Mouse (Mus musculus) lung, embryonic 15.5 days (tissue): ENCODE data around the gene Lman2. TPM values are rescaled to one million over a fixed set of nuclear protein-coding genes. Genes with fewer than 3 reads are reported as not detected.

Experiments
- ATAC-seq: fragments of 200-750 bp; cut with Nextera tagmentation; 2 replicates; pipeline ENCODE4 v1.8.0; 2017; ENCODE audit warnings: moderate number of reproducible peaks, borderline replicate concordance; ENCODE audit not compliant: low FRiP score, low TSS enrichment; ENCODE audit errors: extremely low read depth
- H3K27ac ChIP-seq: fragments of 300-500 bp; sonication (generic); 2 replicates; pipeline ENCODE4 v1.5.1; 2015; ENCODE audit warnings: moderate library complexity, mild to moderate bottlenecking, inconsistent platforms
- H3K27me3 ChIP-seq: fragments of 300-500 bp; sonication (generic); 2 replicates; pipeline ENCODE4 v1.6.1; 2015; ENCODE audit warnings: inconsistent platforms
- H3K36me3 ChIP-seq: fragments of 300-500 bp; sonication (generic); 2 replicates; pipeline ENCODE4 v1.6.1; 2015; ENCODE audit warnings: inconsistent platforms
- H3K4me1 ChIP-seq: fragments of 300-500 bp; sonication (generic); 2 replicates; pipeline ENCODE4 v1.6.1; 2015; ENCODE audit warnings: inconsistent platforms
- H3K4me2 ChIP-seq: fragments of 300-500 bp; sonication (generic); 2 replicates; pipeline ENCODE4 v1.6.1; 2015; ENCODE audit warnings: inconsistent platforms, mild to moderate bottlenecking, moderate library complexity
- H3K4me3 ChIP-seq: fragments of 300-500 bp; sonication (generic); 2 replicates; pipeline ENCODE4 v1.5.1; 2015; ENCODE audit warnings: mild to moderate bottlenecking, inconsistent platforms
- H3K9ac ChIP-seq: fragments of 300-500 bp; sonication (generic); 2 replicates; pipeline ENCODE4 v1.6.1; 2015; ENCODE audit warnings: inconsistent platforms
- H3K9me3 ChIP-seq: fragments of 300-500 bp; sonication (generic); 2 replicates; pipeline ENCODE4 v1.6.1; 2016; ENCODE audit warnings: inconsistent platforms
- WGBS: fragments of 180-500 bp; shearing (Covaris S2); methylation state at CpG from one replicate; pipeline ENCODE4 v1.1.7; 2015; 5-methylcytosine and 5-hydroxymethylcytosine counted together
- polyA plus RNA-seq: library from polyadenylated mRNA; unstranded; fragments of >200 nt; fragmentation: Nextera tagmentation; extraction: Ambion mirVana; gene quantifications from 2 replicates; pipeline ENCODE4 v1.2.1, GENCODE M21; 2015

Lman2 gene
- polyA plus RNA-seq, 1 experiment from 2014 or later, result 112 TPM

DNA sequence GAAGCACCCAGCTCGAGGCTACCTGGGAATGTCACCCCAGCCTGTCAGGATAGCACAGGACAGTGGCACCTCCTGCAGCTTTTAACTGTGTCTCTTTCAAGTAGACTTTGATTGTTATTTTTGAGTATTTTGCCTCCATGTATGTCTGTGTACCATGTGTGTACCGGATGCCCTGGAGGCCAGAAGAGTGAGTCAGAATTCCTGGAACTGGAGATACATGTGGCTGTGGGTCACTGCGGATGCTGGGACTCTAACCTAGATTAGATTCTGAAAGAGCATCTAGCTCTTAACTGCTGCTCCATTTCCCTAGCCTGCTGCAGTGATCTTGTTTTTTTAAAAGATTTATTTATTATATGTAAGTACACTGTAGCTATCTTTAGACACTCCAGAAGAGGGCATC, 30.3 kb downstream of the Lman2 start:
- no peaks in the 10 kb centered on the region for H3K27me3 ChIP-seq
- no peak overlapping the region for H3K4me3 ChIP-seq
- H3K4me1 ChIP-seq, result peaks cover 33% of the 10 kb centered on the region
- WGBS, result 81% methylated on average over 3 of the region's 3 CpGs
- H3K4me2 ChIP-seq, result no peak overlapping the region
- no peaks in the 10 kb centered on the region for H3K36me3 ChIP-seq
- no peak for ATAC-seq
- H3K27ac ChIP-seq, result no peak overlapping the region
- H3K9me3 ChIP-seq, result no peaks in the 10 kb centered on the region
- H3K9ac ChIP-seq, result no peak overlapping the region

DNA sequence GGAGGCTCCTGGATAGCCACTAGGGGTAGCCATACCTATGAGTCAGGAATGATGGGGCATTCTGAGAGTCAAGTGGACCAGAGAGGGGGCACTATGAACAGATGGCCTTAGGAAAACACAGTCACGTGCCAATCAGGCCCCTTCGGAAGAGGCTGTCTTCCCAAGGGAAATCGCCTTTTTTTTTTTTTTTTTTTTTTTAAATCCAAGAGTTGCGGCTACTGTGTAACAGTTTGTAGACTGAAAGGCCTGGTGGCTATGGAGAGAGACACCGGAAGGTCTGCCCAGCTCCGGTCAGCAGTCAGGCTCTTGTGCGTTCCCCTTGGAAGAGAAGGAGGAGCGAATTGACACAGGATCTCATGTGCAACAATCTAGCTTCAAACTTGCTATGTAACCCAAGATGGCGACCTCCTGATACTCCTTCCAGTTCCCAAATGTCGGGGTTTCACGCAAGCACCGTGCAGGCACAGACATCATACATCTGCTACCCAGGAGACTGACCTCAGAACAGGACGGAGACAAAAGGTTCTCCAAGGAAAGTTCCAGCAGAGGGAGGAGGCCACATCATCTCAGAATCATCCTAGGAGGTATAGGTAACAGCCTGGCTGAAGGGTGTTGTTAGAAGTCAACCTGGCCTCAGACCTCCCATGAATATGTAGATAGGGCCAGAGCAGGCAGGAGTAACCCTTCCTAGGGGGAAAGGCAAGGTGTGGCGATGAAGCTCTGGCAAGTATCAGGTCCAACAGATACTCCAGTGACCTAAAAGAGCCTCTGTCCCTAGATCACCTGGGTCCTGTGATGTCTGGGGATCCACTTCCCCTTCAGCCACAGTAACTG, 31.8 kb downstream of the Lman2 start:
- Histone ChIP-seq H3K4me2 (peak overlapping the region; percentile 91), H3K27ac (peak overlapping the region; percentile 98), H3K9ac (peak overlapping the region; percentile 78; the same call in 1 of the 2 replicates), H3K36me3 (peaks cover 7% of the 10 kb centered on the region), H3K4me1 (peaks cover 36% of the 10 kb centered on the region), H3K4me3 (peak overlapping the region; percentile 78), H3K9me3 (no peaks in the 10 kb centered on the region), H3K27me3 (no peaks in the 10 kb centered on the region)
- 46% methylated on average over 14 of the region's 14 CpGs for WGBS
- ATAC-seq, result no peak; the same call in 1 of the 2 replicates

DNA sequence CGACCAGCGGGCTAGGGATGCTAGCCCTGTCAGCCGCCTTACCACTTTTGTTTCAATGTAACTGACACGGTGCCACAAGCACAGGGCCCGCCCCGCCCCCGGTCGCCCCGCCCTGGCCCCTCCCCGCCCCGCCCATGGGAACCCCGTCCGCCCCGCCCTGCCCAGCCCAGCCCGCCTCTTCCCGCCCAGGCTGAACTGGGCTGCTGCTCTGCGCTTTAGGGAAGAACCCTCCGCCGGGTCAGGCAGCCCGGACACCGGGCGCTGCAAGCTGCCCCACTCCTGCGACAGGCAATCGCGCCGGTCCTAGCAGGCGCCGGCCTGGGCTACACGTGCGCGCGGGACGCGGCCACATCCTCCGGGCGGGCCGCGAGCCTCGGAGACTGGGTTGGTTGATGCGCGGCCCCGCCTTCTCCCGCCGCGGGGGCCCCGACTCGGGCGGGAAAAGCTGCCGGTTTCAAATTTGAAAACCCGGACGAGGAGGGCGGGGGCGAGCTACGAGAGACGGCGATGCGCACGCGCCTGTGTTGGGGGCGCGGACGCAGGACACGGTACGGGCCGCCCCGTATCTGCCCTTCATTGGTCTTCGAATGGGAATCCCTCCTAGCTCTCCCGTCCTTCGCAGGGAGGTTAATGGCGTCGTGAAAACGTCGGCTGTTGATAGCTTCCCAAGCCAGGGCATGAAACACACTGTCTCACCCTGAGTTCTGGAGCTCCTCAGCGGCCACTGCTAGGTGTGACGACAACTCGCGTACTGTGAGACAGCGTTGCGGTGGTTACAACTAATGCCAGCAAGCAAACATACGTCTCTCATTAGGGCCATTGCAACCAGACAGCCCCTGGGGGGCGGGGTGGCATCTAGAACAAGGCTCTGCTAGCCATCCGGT, 32.7 kb downstream of the Lman2 start, which contains the start of gene Mxd3:
Gene Mxd3 (minus strand): TSS at position 141 of the 884 bp plus-strand sequence.
- WGBS, result under 1% methylated on average over 75 of the region's 82 CpGs
- Histone ChIP-seq H3K4me2 (peak within 1 kb of the TSS; percentile 91), H3K4me1 (peaks cover 40% of the 10 kb centered on the region), H3K9me3 (no peaks in the 10 kb centered on the region), H3K36me3 (peaks cover 15% of the 10 kb centered on the region), H3K9ac (peak within 1 kb of the TSS; percentile 78), H3K4me3 (peak within 1 kb of the TSS; percentile 78), H3K27me3 (no peaks in the 10 kb centered on the region), H3K27ac (peak within 1 kb of the TSS; percentile 98)
- ATAC-seq, result peak; percentile 88

DNA sequence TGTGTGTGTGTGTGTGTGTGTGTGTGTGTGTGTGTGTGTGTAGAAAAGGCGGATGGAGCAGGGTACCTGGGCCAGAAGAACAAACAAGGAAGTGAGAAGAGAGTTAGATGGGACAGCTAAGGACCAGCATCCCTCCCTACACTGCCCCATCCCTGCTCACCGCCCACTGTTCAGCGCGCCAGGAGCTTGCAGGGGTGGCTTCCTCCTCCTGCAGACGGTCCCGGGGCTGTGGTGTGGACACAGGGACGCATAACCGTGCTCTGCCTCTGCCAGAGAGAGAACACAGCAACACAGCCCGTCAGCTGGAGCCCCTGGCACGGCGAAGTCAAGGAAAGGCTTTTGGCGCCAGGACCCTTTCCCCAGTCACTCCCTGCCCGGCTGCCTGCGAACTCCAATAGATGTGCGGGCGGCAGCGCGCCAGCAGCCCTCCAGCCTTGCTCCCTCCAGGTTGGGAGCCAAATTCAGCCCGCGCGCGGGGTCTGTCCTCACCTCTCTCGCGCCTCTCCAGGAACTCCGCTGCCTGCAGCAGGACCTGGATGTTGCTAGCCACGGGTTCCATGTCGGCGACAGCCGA, 33.4 kb downstream of the Lman2 start:
- Histone ChIP-seq H3K27ac (peak overlapping the region; percentile 98), H3K4me2 (peak overlapping the region; percentile 91), H3K4me3 (peak overlapping the region; percentile 78), H3K9ac (peak overlapping the region; percentile 78), H3K9me3 (no peaks in the 10 kb centered on the region), H3K4me1 (peaks cover 40% of the 10 kb centered on the region), H3K27me3 (no peaks in the 10 kb centered on the region), H3K36me3 (peaks cover 19% of the 10 kb centered on the region)
- WGBS, result under 1% methylated on average over 28 of the region's 29 CpGs
- ATAC-seq, result peak; percentile 31

DNA sequence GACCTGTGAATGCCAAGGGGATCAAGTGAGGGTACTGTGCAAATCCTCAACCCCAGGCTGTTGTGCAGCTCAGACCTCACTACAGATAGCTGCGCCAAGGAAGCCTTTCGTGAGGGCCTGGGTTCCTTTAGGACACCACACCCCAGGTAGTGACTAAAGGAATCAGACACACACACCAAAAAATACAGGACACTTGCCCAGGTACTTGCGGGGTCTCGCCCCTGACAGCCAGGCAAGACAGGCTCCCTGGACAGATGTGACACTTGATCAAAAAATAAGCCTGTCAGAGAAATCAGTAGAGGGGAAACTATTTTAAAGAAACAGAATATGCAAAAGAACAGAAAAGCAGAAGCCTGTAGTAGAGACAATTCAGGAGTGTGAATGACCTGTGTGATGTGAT, 33.9 kb downstream of the Lman2 start:
- 83% methylated on average over 4 of the region's 4 CpGs for WGBS
- Histone ChIP-seq H3K27ac (no peak overlapping the region; the same call in 1 of the 2 replicates), H3K4me1 (peaks cover 43% of the 10 kb centered on the region), H3K27me3 (no peaks in the 10 kb centered on the region), H3K9me3 (no peaks in the 10 kb centered on the region), H3K4me3 (peak overlapping the region; percentile 78), H3K4me2 (peak overlapping the region; percentile 91), H3K36me3 (peaks cover 25% of the 10 kb centered on the region), H3K9ac (peak overlapping the region; percentile 78)
- no peak for ATAC-seq

DNA sequence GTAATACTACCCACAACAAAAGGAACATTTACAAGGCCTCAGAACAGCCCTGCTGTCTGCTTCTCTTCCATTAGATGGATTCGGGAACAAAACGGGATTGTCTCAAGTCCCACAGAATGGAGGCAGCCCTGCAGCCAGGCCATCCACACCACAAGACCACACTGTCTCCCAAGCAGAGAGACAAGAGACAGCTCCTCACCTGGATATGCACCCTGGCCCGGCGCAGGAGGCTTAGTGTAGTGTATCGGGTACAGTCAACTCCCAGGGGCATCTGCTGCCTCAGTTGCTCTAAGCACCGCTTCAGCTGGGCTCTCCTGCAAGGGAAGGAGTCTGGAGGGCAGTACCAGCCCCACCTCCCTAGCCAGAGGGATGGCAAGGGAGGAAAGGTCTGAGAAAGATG, 34.4 kb downstream of the Lman2 start:
- WGBS, result 84% methylated on average over 6 of the region's 6 CpGs
- H3K4me2 ChIP-seq, result peak overlapping the region; percentile 91

DNA sequence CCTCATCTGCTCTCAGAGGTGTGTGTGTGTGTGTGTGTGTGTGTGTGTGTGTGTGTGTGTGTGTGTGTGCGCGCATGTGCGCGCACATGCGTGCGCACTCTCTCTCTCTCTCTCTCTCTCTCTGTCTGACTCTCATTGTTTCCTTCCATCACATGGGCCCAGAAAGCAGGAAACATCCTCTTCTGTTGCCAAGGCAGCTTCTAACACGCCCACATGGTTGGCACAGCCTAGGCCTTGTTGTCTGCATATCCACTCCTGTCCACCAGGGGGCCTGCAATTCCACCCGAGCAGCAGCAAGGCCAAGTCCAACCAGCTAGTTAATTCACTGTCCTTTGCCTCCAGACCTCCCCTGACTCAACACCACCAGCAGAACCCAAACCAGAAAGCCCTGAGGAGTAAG, 35.0 kb downstream of the Lman2 start:
- H3K9me3 ChIP-seq, result no peaks in the 10 kb centered on the region
- H3K4me3 ChIP-seq, result peak overlapping the region; percentile 78
- 47% methylated on average over 8 of the region's 8 CpGs for WGBS
- peaks cover 31% of the 10 kb centered on the region for H3K36me3 ChIP-seq
- H3K27ac ChIP-seq, result 0 out of 2 replicates have a peak overlapping the region, but pooled peaks have one; percentile 29
- H3K27me3 ChIP-seq, result no peaks in the 10 kb centered on the region
- ATAC-seq, result no peak
- H3K4me2 ChIP-seq, result peak overlapping the region; percentile 91
- peaks cover 53% of the 10 kb centered on the region for H3K4me1 ChIP-seq
- H3K9ac ChIP-seq, result no peak overlapping the region

More for the DNA sequence above, 34.4 kb downstream of the Lman2 start:
- peak overlapping the region; percentile 78 for H3K4me3 ChIP-seq
- H3K36me3 ChIP-seq, result peaks cover 30% of the 10 kb centered on the region
- no peak for ATAC-seq
- H3K27me3 ChIP-seq, result no peaks in the 10 kb centered on the region
- H3K4me1 ChIP-seq, result peaks cover 48% of the 10 kb centered on the region
- no peaks in the 10 kb centered on the region for H3K9me3 ChIP-seq
- peak overlapping the region; percentile 78 for H3K9ac ChIP-seq
- no peak overlapping the region for H3K27ac ChIP-seq

DNA sequence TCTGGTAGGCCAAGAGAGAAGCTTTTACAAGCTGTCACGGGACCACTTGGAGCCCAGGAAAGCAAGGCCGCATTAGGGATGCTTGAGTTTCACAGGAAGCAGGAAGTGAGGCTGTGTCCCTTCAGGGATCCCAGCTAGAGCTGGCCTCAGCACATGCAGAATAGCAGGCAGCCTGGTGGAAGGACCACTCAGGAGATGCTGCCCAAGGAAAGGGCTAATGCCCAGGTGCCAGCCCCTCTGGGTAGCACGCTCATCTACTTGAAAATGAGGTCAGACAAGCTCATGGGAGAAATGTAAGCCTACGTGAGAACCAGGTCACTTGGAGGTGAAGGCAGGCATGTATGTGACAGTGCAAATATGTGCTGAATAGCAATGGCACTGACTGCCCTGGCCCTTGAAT, 35.4 kb downstream of the Lman2 start:
- peaks cover 31% of the 10 kb centered on the region for H3K36me3 ChIP-seq
- 0 out of 2 replicates have a peak overlapping the region, but pooled peaks have one; percentile 29 for H3K27ac ChIP-seq
- 44% methylated on average over 4 of the region's 4 CpGs for WGBS
- no peaks in the 10 kb centered on the region for H3K9me3 ChIP-seq
- no peak overlapping the region for H3K4me3 ChIP-seq
- H3K27me3 ChIP-seq, result no peaks in the 10 kb centered on the region
- no peak for ATAC-seq
- H3K9ac ChIP-seq, result no peak overlapping the region
- H3K4me2 ChIP-seq, result peak overlapping the region; percentile 91; the same call in 1 of the 2 replicates
- H3K4me1 ChIP-seq, result peaks cover 55% of the 10 kb centered on the region

DNA sequence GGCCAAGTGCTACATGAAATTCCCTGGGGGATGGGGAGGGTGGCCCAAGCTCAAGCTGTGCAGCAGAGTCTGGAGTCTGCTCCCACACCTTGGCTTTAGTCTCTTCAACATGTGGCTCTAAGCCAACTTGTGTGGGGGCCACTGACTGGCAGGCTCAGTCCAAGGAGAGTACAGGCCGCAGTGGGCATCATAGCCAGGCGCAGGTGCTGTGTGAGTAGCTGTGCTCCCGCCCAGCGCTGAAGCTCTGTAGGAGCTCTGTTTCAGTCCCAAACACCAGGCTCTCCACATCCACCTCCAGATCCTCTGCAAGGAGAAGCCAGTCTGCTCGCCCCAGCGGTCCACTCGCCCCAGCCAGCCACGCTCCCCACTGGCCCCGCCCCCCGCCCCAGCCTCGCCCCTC, 37.0 kb downstream of the Lman2 start:
- peaks cover 31% of the 10 kb centered on the region for H3K36me3 ChIP-seq
- H3K27me3 ChIP-seq, result no peaks in the 10 kb centered on the region
- peaks cover 56% of the 10 kb centered on the region for H3K4me1 ChIP-seq
- no peaks in the 10 kb centered on the region for H3K9me3 ChIP-seq
- H3K9ac ChIP-seq, result no peak overlapping the region
- 67% methylated on average over 11 of the region's 11 CpGs for WGBS
- no peak overlapping the region for H3K27ac ChIP-seq
- ATAC-seq, result no peak
- H3K4me3 ChIP-seq, result no peak overlapping the region
- H3K4me2 ChIP-seq, result no peak overlapping the region

DNA sequence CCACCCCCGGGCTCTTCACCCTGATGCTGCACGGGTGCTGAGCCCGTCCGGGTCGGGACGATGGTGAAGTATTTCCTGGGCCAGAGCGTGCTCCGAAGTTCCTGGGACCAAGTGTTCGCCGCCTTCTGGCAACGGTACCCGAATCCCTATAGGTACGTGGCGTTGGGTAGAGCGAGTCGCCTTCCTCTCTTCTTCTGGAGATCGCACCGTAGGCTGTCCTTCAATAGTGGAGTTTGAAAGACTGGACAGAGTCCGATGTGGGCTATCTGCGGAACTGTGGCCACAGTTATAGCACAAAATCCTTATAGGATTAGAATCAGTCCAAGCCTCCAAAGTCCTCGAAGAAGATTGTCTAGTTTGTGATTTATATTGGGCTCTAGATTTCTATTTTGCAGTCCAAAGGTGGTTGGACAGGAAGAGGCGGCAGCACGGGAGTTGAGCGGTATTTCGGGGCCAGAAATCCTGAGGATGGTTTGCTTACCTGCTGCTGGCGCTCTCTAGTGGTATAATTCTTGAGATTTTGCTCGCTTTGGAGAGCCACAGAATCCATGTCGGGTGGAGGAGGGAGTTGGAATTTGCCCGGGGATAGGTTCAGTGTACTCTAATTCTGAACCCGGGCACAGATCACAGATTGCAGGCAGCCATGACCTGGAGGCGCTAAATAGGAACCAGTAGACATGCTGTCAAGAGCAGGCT, 40.3 kb downstream of the Lman2 start:
- Histone ChIP-seq H3K9me3 (no peaks in the 10 kb centered on the region), H3K27me3 (no peaks in the 10 kb centered on the region), H3K4me1 (peaks cover 39% of the 10 kb centered on the region), H3K27ac (peak overlapping the region; percentile 91), H3K4me2 (peak overlapping the region; percentile 96), H3K9ac (peak overlapping the region; percentile 98), H3K4me3 (peak overlapping the region; percentile 95), H3K36me3 (peaks cover 54% of the 10 kb centered on the region)
- no peak; the same call in 1 of the 2 replicates for ATAC-seq
- WGBS, result under 1% methylated on average over 31 of the region's 31 CpGs
